Mouse (Mus musculus) brain, embryonic 14.5 days (tissue): ENCODE measurements around the gene Tmem189. TPM values are rescaled to one million over a fixed set of nuclear protein-coding genes. Genes with fewer than 3 reads are reported as not detected.

ENCODE experiments used
- DNase-seq: peaks from one replicate; pipeline ENCODE4 v3.0.0-alpha.2; 2011; ENCODE audit warnings: low read depth
- CTCF ChIP-seq: fragments of 200-500 bp; IDR thresholded peaks from 2 replicates; pipeline ENCODE4 v1.5.1; 2012; ENCODE audit warnings: inconsistent platforms, mild to moderate bottlenecking, moderate library complexity, borderline replicate concordance; ENCODE audit not compliant: insufficient read depth, insufficient read length; ENCODE audit errors: extremely low read depth
- POLR2A ChIP-seq: fragments of 200-500 bp; IDR thresholded peaks from 2 replicates; pipeline ENCODE4 v1.6.1; 2012; ENCODE audit warnings: mild to moderate bottlenecking, inconsistent platforms, borderline replicate concordance; ENCODE audit not compliant: poor library complexity, insufficient read depth, insufficient read length, severe bottlenecking; ENCODE audit errors: extremely low read depth
- polyA plus RNA-seq: library from polyadenylated mRNA; depleted of rRNA; stranded (reverse); fragments of >200 nt; gene quantifications from 2 replicates; pipeline ENCODE4 v1.2.3, GENCODE M21; 2012

Gene Tmem189
- polyA plus RNA-seq, 1 experiment = 51.2 TPM

- TF ChIP-seq CTCF (no peak), POLR2A (no peak)
- no peak for DNase-seq
Measured at GRCm38 (mm10) chr2:167687651-167688101, 1.9 kb downstream of the Tmem189 start.

- no peak for DNase-seq
- no peak for TF ChIP-seq CTCF
Measured at GRCm38 (mm10) chr2:167687250-167687586, 2.4 kb downstream of the Tmem189 start.

DNA sequence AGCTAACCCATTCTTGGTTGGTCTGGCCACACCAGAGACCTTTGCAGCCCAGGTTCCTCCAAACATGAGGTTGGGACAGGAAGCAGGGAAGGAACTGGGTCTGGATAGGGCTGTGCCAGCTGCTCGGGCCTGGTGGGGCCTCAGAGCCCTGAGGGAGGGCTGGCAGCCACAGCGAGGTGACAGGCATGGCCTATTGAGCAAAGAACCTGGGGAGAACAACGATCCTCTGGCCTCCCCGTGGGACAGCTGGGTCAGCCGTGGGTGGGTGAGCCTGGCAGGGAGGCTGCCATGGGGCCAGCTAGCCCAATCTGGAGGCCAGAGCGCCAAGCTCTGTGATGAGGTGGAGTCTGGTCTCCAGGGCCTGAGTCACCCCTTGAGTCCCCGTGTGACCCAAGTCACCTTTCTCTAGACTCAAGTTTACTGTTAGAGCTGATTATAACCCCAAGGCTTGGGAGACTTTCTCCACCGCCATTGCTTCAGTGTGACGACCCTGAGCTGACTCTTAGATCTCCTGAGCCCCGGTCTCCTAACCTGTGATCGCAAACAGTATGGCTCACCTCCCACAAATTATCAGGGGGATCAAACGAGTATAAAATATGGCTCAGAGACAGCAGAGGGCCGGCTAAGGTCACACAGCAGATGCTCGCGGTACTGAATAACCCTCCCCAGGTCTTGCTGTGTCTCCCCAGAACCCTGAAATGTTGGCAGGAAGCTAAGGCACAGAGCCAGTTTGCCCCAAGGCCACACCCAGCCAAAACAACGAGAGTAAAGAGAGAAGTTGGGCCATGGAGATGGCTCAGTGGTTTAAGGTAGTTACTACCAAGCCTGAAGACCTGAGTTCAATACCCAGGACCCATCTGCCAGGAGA is 3.0 kb downstream of the Tmem189 start:
- DNase-seq = no peak
- TF ChIP-seq POLR2A (no peak), CTCF (no peak)

DNA sequence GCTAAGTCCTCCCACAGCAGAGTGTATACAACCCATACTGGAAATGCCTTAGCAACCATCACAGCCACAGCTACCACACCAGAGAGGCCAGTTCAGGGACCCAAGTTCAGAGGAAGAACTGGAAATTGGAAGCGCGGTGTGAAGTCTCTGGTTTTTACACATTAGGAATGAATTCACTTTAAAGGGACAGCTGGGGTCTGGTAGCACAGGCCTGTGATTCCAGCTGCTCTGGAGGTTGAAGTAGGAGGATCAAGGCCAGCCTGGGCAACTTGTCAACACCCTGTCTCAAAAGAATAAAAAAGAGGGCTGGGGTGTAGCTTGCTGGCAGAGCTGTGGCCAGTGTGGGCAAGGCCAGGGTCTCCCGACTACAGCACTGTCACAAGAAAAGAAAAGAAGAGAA is 3.8 kb downstream of the Tmem189 start:
- TF ChIP-seq CTCF (no peak), POLR2A (no peak)
- no peak for DNase-seq

GRCm38 (mm10) chr2:167685137-167685536 is 4.5 kb downstream of the Tmem189 start:
- TF ChIP-seq CTCF (peak; percentile 99), POLR2A (no peak)
- peak; percentile 95 for DNase-seq

- no peak for TF ChIP-seq CTCF
- no peak for TF ChIP-seq POLR2A
- DNase-seq = no peak
Measured at GRCm38 (mm10) chr2:167683721-167684120, 5.9 kb downstream of the Tmem189 start.

- peak; percentile 57 for DNase-seq
- TF ChIP-seq CTCF (peak; percentile 59; the same call in 1 of the 2 replicates), POLR2A (no peak)
Measured at GRCm38 (mm10) chr2:167680657-167681056, 9.0 kb downstream of the Tmem189 start.

GRCm38 (mm10) chr2:167679902-167680430 is 9.7 kb downstream of the Tmem189 start:
- DNase-seq = peak; percentile 75
- TF ChIP-seq POLR2A (no peak), CTCF (peak; percentile 93)

DNA sequence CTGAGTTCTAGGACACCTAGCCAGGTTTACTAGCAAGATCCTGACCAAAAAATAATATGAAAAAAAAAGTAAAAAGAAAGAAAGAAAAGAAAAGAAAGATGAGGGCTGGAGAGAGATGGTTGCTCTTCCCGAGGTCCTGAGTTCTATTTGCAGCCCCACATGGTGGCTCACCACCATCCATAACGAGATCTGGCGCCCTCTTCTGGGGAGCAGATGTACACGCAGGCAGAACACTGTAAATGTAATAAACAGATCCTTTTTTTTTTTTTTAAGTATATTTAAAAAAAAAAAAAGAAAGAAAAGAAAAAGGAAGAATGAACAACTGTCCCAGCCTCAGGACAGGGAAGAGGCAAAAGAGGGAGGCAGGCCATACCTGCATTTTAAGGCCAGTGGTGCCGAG is 11.0 kb downstream of the Tmem189 start:
- no peak for DNase-seq
- TF ChIP-seq POLR2A (no peak), CTCF (peak; percentile 51; the same call in 1 of the 2 replicates)

GRCm38 (mm10) chr2:167675120-167675909 is 14.3 kb downstream of the Tmem189 start:
- DNase-seq = peak; percentile 46
- TF ChIP-seq POLR2A = no peak
- peak; percentile 61; the same call in 1 of the 2 replicates for TF ChIP-seq CTCF

DNA sequence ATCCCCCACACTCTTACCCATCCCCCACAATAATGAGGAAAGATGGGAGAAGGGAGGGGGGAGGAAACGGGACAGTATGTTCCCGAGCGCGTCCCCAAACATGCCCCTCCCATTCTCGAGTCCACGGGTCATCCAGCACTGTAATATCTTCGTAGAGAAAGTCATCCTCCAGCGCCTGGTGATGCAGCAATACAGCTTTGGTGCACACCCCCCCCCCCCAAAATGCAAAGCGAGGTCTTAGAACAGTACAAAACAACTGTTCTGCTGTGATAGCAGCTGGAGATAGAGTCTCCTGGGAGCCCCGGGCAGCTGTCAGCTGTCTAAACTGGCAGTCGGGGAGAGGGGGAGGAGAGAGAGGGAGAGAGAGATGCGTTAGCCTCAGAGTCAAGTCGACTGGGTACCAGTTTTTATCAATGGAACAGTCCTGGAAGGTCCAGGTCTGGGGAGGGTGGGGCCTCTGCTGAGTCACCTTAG is 17.4 kb downstream of the Tmem189 start:
- TF ChIP-seq POLR2A (no peak), CTCF (no peak)

DNA sequence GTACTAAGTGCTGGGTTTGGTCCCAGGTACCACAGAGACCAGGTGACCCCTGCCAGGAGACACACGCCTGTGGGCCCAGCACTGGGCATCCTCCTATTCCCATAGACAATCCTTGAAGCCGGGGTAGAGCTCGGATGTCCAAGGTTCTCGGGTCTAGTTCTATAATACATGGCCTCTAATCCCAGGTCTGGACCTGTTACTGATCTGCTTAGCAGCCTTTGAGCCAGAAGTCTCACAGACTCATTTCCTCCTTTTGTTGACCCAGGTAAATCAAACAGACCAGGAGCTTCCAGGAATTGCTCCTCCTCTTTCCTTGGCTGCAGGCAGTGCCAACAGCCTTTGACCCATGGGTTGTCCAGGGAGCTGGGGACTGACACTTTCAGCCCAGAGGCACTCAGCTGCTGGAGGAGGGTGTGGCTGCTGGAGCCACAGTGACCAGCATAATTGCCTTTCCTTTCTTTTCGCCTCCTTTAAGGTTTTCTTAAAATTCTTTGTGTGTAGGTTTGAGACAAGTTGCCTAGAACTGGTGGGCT is 18.5 kb downstream of the Tmem189 start:
- no peak for DNase-seq
- TF ChIP-seq CTCF = no peak
- no peak for TF ChIP-seq POLR2A

More for the DNA sequence above, 17.4 kb downstream of the Tmem189 start:
- peak; percentile 74 for DNase-seq
